Mouse (Mus musculus) cerebellum, adult 2 months (tissue): ENCODE data around the gene Gm17571.

Experiments used
- CTCF ChIP-seq: fragments of 200-500 bp; IDR thresholded peaks from 2 replicates; pipeline ENCODE4 v1.5.1; 2011; ENCODE audit warnings: low read depth, mild to moderate bottlenecking, control low read depth, low read length, moderate library complexity, borderline replicate concordance; ENCODE audit not compliant: insufficient read depth
- POLR2A ChIP-seq: fragments of 200-500 bp; IDR thresholded peaks from 2 replicates; pipeline ENCODE4 v1.6.1; 2011; ENCODE audit warnings: low read length, control low read depth, borderline replicate concordance; ENCODE audit not compliant: insufficient read depth

DNA sequence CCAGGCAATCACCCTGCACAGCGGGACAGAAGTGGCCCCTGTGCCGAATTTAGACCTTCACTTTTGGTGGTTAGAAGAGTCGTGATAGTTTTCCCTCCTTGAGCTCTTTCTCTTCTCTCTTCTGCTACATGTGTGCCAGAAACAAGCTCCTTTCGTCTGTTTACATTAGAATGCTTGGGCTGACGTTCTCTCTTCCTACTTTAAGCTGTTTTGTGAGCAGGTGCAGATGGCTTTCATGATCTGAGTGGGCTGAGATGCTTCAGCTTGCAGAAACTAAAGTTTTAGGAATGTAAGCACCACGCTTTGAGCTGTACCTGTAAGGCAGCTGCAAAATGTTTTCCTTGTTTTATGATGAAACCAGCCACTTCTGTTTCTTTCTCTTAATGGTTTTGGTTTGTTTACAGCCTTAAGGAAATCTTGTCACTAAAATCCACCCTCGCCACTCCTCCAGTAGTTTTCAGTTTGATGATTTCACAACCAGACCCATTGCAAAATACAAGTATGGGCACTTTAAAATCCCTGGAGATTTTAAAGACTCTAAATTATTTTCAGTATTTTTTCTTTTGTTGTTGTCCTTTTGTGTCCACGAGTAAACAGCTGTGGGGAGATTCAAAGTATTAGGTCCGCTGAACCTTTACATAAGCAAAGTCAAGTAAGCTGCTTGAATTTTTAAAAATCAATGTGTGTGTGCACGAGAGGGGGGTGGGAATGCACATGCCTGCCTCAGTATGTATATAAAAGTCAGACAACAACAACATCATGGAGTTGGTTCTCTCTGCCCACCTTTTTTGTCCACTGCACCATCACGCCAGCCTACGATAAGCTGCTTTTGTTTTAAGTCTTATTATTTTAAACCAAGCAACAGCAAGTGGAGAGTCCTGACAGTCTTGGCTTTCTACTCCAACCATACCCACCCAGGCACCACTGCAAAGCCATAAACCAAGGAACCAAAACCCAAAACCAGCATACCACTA is 38.0 kb upstream of the Gm17571 start:
- TF ChIP-seq CTCF (no peak), POLR2A (no peak)
